Mouse (Mus musculus): ENCODE results near the gene Supt20.

DNA sequence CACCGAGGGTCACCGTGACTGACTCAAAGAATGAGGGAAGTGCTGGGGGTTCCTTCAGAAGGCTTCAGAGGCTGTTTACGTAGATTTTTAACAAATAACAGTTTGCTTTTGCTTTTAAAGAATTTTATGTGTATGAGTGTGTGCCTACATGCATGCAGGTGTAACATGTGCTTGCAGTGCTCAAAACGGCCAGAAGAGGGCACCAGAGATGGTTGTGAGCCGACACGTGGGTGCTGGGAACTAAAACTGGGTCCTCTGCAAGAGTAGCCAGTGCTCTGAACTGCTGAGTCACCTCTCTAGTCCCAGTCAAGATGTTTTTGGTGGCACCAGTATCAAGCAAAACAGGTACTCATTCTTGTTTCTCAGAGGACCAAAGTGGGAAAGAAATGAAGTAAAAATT is 81.0 kb downstream of the Supt20 start:
- TF ChIP-seq CTCF (conservative IDR thresholded peaks at IDR 0.05; ENCODE audit: low read length) (peak; percentile 55), POU5F1 (IDR thresholded peaks at IDR 0.05; ENCODE audit: borderline replicate concordance, low read length) (no peak), NANOG (IDR thresholded peaks at IDR 0.05; ENCODE audit: borderline replicate concordance, low read length) (no peak)

Data from E14TG2a.4 (cell line).